In the genomic region with DNA sequence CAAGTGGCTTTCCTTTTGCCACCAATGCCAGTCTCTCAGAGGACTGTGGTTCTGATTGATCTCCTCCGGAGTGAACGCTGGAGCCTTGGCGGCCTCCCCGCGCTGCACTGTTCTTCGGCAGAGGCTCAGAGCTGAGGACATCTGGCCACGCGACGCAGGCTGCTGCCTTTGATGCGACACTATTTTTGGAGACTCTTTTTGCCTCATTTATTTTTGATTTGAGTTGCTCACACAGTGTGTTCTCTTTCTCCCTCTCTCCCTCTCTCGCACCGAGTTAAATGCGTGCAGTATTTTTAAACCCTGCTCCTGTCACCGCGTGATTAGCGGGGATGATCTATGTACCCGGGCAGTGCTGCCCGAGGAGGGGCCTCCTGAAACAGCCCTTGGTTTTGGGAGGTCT, we compare ENCODE assay signal across 19 mouse cellular contexts. TPM values are rescaled to one million over a fixed set of nuclear protein-coding genes. Genes with fewer than 3 reads are reported as not detected.
DNase-seq lines count a peak whose midpoint lies in the region; ATAC-seq and TF ChIP-seq lines count a peak whose summit lies in the region.
"Had no signal": no experiment of that assay in that cellular context is flagged by ENCODE, and none has a peak within 500 bp of the region (broad histone marks: within the 10 kb centered on the region; RNA-seq: fewer than 3 reads in every experiment).

No protein-coding gene starts in this region.

- peaks cover 10% of the 10 kb centered on the region; the same call in 1 of the 2 replicates for H3K4me1 ChIP-seq in heart, embryonic 12.5 days (replicated peaks)
- H3K4me1 ChIP-seq: kidney, embryonic 15.5 days had no signal

- intact Hi-C loops in heart, postnatal 25 days (cut with DNase I): no loop called here
- intact Hi-C loops in left cerebral cortex, adult 2 months (cut with DNase I): loop anchor here (2.0 kb wide), 1 partner anchor 20 kb away; a partner anchor contains a TSS

- H3K36me3 ChIP-seq in heart, embryonic 12.5 days: no peaks in the 10 kb centered on the region
- H3K36me3 ChIP-seq: G1E; kidney, embryonic 15.5 days; midbrain, embryonic 13.5 days; neural tube, embryonic 12.5 days had no signal

- no peak overlapping the region for H3K9ac ChIP-seq in heart, embryonic 12.5 days
- H3K9ac ChIP-seq: kidney, embryonic 15.5 days; liver, embryonic 14.5 days; midbrain, embryonic 13.5 days; neural tube, embryonic 12.5 days had no signal

- H3K4me3 ChIP-seq in heart, embryonic 12.5 days: no peak overlapping the region
- 0 out of 2 replicates have a peak overlapping the region, but pooled peaks have one; percentile 9 for H3K4me3 ChIP-seq in left cerebral cortex, adult 2 months
- H3K4me3 ChIP-seq: gastrocnemius, adult 2 months; kidney, embryonic 15.5 days; midbrain, embryonic 13.5 days; neural tube, embryonic 12.5 days had no signal

- H3K27me3 ChIP-seq in heart, embryonic 12.5 days (replicated peaks): no peaks in the 10 kb centered on the region
- H3K27me3 ChIP-seq: kidney, embryonic 15.5 days; midbrain, embryonic 13.5 days; neural tube, embryonic 12.5 days had no signal

- TF ChIP-seq CTCF in left cerebral cortex, adult 2 months (IDR thresholded peaks at IDR 0.05): no peak

- no peak for DNase-seq in heart, postnatal 25 days (ENCODE audit: low spot score)
- peak; percentile 73 to 78 for DNase-seq in layer of hippocampus, adult 8-10 months (ENCODE audit: low spot score in 2 of 2)
- no peak for DNase-seq in layer of hippocampus, postnatal 25 days (ENCODE audit: extremely low spot score in 1 of 2, low spot score in 1 of 2)
- DNase-seq in left cerebral cortex, adult 2 months (ENCODE audit: extremely low spot score in 1 of 2, low spot score in 2 of 2): peak in 1 of 2 experiments; percentile 64
- peak; percentile 72 for DNase-seq in right cerebral cortex, postnatal 14 days
- DNase-seq in ovary, postnatal 36 days (ENCODE audit: low spot score): no peak
- no peak for DNase-seq in spleen, postnatal 10 days (ENCODE audit: low spot score in 2 of 2)
- DNase-seq: adrenal gland, postnatal 36 days; B cell, adult 2 months; cerebellum, adult 18-20 months; gastrocnemius, adult 2 months; lung, postnatal 36 days had no signal

- H3K4me2 ChIP-seq in heart, embryonic 12.5 days: peak overlapping the region; percentile 15
- H3K4me2 ChIP-seq: heart, embryonic 11.5 days; kidney, embryonic 15.5 days; midbrain, embryonic 13.5 days; neural tube, embryonic 12.5 days had no signal

- H3K27ac ChIP-seq in heart, embryonic 12.5 days (ENCODE audit: poor library complexity, severe bottlenecking): no peak overlapping the region
- peak overlapping the region; percentile 97 for H3K27ac ChIP-seq in left cerebral cortex, adult 2 months
- H3K27ac ChIP-seq: gastrocnemius, adult 2 months; kidney, embryonic 15.5 days; liver, embryonic 14.5 days; midbrain, embryonic 13.5 days; neural tube, embryonic 12.5 days had no signal

- WGBS in heart, embryonic 12.5 days: 49% methylated on average over 18 of the region's 18 CpGs

- H3K9me3 ChIP-seq in heart, embryonic 12.5 days (replicated peaks): 0 out of 2 replicates have a peak, but pooled peaks cover under 1% of the 10 kb centered on the region
- H3K9me3 ChIP-seq: kidney, embryonic 15.5 days; midbrain, embryonic 13.5 days; neural tube, embryonic 12.5 days had no signal

- ATAC-seq in heart, embryonic 12.5 days (ENCODE audit: insufficient number of reproducible peaks, low FRiP score): no peak
- ATAC-seq: midbrain, embryonic 13.5 days had no signal

RNA-seq across cellular contexts. Expression of a gene that starts 19.9 kb away (rescaled TPM):
- polyA plus RNA-seq in heart, embryonic 12.5 days (2016; fragmentation: Nextera tagmentation; extraction: Ambion mirVana): 2.6 and 2.7 TPM in 2 replicates
- total RNA-seq in heart, postnatal 25 days (2021): 1 to 10 TPM in 1 of 2 experiments, under 1 TPM in 1; 0.89 to 1.2 TPM
- 10 to 100 TPM; 27.9 to 32.3 (median 29.3) TPM for total RNA-seq in layer of hippocampus, adult 8-10 months (2022)
- total RNA-seq in layer of hippocampus, postnatal 25 days (2021): 10 to 100 TPM; 21.7 to 27.5 TPM
- total RNA-seq in left cerebral cortex, adult 2 months (2021): 10 to 100 TPM; 22.8 to 24.9 TPM
- total RNA-seq: G1E had no signal
- polyA plus RNA-seq: G1E had no signal

RNA-seq across cellular contexts. Expression of a gene that starts 21.1 kb away (rescaled TPM):
- polyA plus RNA-seq in heart, embryonic 12.5 days (2016; fragmentation: Nextera tagmentation; extraction: Ambion mirVana): 5.2 and 5.6 TPM in 2 replicates
- 1 to 10 TPM; 2.1 to 3.4 TPM for total RNA-seq in heart, postnatal 25 days (2021)
- 100 to 1,000 TPM; 669 to 725 (median 678) TPM for total RNA-seq in layer of hippocampus, adult 8-10 months (2022)
- 100 to 1,000 TPM; 683 to 696 TPM for total RNA-seq in layer of hippocampus, postnatal 25 days (2021)
- 100 to 1,000 TPM; 375 to 385 TPM for total RNA-seq in left cerebral cortex, adult 2 months (2021)
- total RNA-seq: G1E had no signal

Comparison
In these comparisons a context has a peak if more than half of its experiments do, and no peak if none do; other contexts are left out.
1. DNase-seq: peak in layer of hippocampus, adult 8-10 months (2 of 2) and right cerebral cortex, postnatal 14 days (single experiment); none in heart, postnatal 25 days (single experiment), layer of hippocampus, postnatal 25 days (0 of 2), ovary, postnatal 36 days (single experiment) and spleen, postnatal 10 days (0 of 2).
2. RNA of a gene that starts 19.9 kb away (total RNA-seq): 27.9 to 32.3 TPM in layer of hippocampus, adult 8-10 months, 21.7 to 27.5 TPM in layer of hippocampus, postnatal 25 days and 22.8 to 24.9 TPM in left cerebral cortex, adult 2 months; 0.89 to 1.2 TPM in heart, postnatal 25 days; every median in the first group is over 10 times any median in the second.
3. RNA of a gene that starts 21.1 kb away (total RNA-seq): 683 to 696 TPM in layer of hippocampus, postnatal 25 days, 669 to 725 TPM in layer of hippocampus, adult 8-10 months and 375 to 385 TPM in left cerebral cortex, adult 2 months; 2.1 to 3.4 TPM in heart, postnatal 25 days; every median in the first group is over 10 times any median in the second.